Mouse (Mus musculus): ENCODE measurements around the gene Agbl3.

The Agbl3 gene

GRCm38 (mm10) chr6:34780231-34780942, at the start of gene Agbl3:
TSS of gene Agbl3 (plus strand) at chr6:34780432.
- peak; percentile 96 to 97 for DNase-seq

GRCm38 (mm10) chr6:34731007-34731406, 49.2 kb upstream of the Agbl3 start:
- DNase-seq = no peak

- DNase-seq = no peak
Measured at GRCm38 (mm10) chr6:34731529-34731928, 48.7 kb upstream of the Agbl3 start.

DNA sequence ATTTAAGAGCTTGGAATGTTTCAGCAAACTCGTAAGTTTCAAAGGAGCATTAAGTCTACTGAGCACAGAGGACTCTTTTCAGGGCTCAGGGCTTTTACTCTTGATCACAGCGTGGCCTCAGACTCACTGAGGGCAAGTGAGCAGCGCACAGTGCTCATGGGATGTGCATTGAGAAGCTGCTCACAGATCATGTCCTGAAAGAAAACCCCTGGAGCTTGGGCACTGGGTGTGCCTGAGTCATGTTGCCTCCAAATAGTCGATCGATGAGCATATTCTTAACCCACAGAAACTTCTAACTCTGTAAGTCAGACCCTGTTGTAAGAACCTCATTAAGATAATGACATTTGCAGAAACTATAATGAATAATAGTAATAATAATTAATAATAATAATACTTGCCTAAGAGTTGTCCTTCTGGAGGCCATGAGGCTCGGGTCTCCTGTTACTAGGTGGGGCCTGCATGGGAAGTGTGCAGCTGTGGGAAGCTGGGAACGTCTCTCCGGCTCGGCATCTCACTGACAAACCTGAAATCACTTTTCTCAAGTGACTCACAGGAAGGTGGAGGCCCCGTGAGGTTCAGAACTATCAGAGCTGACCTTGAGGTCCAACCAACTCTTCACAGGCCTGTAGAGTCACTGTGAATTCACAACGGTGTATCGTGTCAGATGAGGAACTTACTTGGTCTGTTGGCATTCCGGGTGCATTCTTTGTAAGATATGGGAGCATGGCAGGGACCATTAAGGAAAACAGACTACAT, 45.1 kb upstream of the Agbl3 start:
- no peak for DNase-seq

- no peak for DNase-seq
Measured at GRCm38 (mm10) chr6:34736934-34737333, 43.3 kb upstream of the Agbl3 start.

DNA sequence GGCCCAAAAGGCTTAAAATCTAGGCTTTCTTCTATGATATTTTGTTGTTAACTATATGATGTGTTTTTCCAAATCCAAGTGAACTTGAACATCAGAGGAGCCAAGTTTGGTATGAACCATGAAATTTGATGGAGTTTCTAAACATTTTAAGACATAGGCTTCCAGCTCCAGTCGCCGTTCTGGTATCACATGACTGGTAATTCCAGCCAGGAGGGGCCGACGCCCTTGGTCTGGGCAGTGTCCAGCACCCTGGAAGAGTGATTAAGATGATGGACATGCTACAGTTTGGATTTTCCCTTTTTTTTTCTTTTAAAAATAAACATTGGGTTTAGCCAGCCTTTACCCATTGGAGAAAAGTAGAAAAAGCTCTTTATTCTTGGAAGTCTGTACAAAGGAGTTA, 36.3 kb upstream of the Agbl3 start:
- DNase-seq = no peak

GRCm38 (mm10) chr6:34747846-34748245, 32.4 kb upstream of the Agbl3 start:
- DNase-seq = no peak

GRCm38 (mm10) chr6:34748566-34748965, 31.7 kb upstream of the Agbl3 start:
- DNase-seq = no peak

DNA sequence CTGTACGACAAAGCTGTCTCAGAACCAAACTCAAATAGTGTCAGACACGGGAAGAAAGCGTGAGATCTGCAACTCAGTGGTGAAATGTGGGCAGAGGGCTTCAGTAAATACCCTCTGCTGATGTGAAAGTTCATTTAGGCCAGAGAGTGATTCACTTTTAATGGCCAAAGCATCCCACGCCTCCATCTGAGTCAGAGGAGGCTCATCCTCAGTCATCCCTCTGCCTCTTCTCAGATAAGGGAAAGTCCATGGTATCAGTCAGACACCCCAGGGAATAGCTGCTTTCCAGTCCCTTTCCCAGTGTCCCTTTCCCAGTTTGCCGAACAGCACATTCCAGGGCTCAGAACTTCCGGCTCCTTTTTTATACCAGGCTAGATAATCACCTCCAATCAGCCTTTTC, 30.7 kb upstream of the Agbl3 start:
- no peak for DNase-seq

DNA sequence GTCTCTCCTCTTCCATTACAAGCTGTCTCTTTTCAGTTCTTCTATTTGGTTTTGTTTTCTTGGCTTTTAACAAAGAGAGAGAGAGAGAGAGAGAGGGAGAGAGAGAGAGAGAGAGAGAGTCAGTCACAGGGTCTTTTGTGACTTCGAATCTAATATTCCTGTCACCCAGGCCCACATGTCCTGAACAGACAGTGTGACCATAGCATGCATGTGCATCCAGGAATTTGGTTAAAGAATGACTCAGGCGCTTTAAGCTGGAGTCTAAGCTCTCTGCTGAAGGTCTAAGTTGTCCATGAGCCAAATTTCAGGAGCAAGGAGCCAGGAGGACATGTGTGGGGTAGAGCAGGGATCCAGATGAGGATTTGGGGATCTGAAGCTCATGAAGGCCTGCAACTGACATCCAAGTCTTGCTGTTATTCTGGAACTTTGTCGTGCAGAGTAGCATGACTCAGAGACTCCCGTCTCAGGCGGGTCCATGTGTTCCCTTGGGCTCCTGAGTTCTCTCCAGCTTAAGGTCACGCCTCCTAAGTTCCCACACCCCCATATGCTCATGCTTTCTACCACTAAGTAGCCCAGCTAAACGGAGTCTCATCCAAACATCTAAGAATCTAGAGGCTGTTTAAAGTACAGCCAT, 29.6 kb upstream of the Agbl3 start:
- no peak for DNase-seq

- no peak for DNase-seq
Measured at GRCm38 (mm10) chr6:34751625-34752024, 28.6 kb upstream of the Agbl3 start.

GRCm38 (mm10) chr6:34754448-34754847, 25.8 kb upstream of the Agbl3 start:
- peak; percentile 44 to 63 for DNase-seq

DNA sequence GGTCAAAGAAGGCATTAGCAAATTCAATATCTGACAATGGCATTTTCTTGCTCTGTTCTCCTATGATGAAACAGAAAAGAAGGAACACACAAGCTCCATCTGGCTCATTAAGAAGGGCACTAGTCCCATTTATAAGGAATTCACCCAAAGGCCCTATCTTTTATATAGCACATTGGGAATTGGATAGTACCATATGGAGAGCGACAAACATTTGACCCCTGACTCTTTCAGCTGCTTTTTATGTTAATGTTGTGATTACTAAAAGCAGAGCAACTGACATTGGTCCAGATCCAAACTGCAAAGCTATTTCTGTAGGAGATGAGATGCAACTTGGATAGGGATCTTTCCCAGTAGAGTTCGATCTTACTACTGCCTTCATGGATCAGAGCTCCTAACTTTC, 21.9 kb upstream of the Agbl3 start:
- no peak for DNase-seq

GRCm38 (mm10) chr6:34760023-34760422, 20.2 kb upstream of the Agbl3 start:
- DNase-seq = peak; percentile 20 to 65

DNA sequence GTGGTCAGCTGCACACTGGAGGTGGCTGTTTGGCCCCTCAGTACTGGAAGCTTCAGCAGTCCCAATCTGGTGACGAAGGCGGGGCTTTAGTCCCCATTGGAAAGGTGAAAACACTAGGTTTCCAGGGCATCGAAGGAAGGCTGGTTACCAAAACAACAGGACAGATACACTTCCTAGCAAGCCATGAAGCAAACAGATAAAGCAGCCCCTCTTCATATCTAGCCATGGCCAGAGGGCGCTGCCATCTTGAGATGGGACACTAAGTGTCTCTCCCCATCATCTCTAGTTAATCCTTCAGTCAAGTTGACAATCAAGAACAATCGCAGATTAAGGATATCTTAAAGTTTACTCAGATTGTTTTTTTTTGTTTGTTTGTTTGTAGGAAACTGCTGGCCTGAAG, 14.5 kb upstream of the Agbl3 start:
- no peak for DNase-seq

DNA sequence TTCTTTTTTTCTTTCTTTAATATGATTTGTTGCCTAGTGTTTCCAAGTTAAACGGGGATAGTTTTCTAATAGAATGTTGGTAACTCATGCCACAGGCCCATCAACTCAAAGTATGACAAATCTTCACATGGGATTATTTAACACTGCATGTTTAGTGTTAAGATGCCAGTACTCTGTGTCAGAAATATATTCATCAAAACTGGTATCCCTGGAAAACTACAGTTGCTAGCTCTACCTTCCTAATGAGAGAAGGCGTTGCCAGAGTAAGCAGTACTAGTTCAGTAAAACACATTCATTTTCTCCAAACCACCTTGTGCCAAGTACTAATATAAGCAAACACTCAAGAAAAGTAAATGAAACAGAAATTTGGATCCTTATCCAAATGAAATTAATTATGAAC, 10.2 kb upstream of the Agbl3 start:
- no peak for DNase-seq

DNA sequence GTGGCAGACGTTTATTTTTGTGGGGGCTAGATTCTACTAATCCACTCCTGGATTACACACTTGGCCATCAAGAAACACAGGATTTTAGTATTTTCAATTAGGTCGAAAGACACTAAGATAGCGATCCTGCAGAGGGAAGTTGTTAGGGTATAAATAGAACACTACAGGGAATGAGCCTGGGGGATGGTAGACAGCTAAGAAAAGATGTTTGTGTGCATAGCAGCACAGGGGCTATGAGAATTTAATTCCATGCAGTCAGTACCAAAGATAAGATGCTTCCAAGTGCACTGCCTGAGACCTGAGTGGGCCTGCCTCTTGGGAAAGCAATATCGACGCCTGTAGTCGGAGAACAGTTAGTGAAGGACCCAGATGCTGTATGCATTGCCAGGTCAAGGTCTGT, 9.7 kb upstream of the Agbl3 start:
- no peak for DNase-seq

DNA sequence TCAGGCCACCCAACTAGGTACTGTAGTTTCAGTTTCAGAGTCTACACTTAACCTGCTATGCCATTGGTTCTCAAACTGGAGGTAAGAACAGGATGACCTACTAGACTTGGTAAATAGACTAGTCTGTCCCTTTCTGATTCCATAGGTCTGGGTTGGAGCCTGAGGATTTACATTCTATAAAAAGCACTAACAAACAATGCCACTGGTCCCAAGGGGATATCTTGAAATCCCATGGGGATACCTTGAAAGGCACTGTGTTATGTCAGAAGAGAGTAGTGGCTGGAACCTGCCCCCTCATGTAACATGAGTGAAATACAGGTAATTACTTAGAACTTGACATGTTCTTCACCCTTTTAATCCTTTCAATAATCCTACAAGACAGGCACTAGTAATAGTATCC, 3.8 kb upstream of the Agbl3 start:
- no peak for DNase-seq

DNA sequence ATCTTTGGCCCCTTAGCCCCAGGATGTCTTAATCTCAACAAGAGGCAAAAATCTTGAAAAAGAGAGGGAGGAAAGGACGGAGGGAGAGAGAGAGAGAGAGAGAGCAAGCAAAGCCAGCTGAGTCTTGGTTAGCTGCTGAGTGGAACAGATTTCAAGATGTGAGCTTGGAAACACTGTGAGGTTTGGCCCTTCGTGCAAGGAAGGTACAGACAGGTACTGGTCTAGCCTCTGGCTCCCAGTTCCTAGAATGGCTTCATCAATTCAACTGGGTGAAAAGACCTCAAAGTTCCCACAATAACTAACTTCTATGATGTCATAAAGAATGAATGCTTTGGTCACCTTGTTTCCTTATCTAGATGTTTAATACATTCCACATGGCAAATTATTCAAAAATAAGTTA, 3.1 kb upstream of the Agbl3 start:
- DNase-seq = no peak

- DNase-seq = no peak
Measured at GRCm38 (mm10) chr6:34777981-34778668, 2.1 kb upstream of the Agbl3 start.

DNA sequence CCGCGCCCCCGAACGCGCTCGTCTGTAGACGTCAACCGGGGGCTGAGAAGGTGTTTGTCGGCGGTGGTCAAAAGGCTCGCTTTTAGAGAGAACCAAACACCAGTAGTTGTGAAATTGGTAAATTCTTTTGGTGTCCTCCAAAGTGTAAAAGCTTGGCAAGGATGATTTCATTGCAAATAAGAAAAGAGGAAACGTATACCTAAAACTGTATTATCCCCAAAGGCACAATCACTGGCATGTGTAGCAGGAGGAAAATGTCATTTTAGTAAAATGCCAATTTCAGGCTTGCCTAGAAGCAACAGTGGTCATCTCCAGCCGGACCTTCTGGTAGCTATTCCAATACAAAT, 684 bp downstream of the Agbl3 start:
- DNase-seq = peak in 1 of 2 experiments; percentile 9

- DNase-seq = no peak
Measured at GRCm38 (mm10) chr6:34782493-34782892, 2.3 kb downstream of the Agbl3 start.

DNA sequence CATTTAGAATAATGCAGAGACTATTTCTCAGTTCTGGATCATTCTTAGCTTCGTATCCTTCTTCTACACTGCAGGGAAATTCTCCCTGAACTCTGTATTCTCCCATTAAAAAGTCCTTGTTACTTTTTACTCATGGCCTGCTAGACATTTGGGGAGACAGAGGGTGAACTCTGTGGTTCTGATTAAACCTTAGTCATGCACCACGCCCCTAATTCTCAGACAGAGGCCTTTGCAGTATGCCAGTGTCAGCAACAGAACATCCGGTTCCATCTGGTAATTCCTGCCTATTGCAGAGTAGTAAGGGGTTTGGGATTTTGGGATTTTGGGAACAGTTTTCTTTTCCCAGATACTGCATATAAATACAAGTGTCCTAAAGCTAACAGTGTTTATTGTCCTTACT, 16.6 kb downstream of the Agbl3 start:
- DNase-seq = no peak

DNA sequence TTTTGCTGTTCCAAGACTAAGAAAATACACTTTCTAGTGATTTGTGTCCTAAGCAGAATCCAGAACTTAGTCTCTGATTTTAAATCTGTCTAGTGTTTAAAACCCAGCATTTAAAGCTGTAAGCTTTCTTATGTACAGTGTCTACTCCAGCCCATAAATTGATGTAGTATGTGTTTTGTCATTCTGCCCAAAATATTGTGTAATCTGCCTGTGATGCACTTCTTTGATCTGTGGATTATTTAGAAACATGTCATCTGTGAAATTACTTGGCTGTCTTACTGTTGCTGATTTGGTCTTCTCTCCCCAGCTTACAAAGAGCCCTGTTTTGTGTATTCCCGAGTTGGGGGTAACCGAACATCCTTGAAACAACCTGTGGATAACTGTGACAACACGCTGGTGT, 17.7 kb downstream of the Agbl3 start:
- no peak for DNase-seq
